Mouse (Mus musculus) lung, adult 2 months (tissue): ENCODE results near the gene Fitm2.

ENCODE experiments used
- CTCF ChIP-seq: fragments of 200-500 bp; IDR thresholded peaks from 2 replicates; pipeline ENCODE4 v1.5.1; 2011; ENCODE audit warnings: mild to moderate bottlenecking, low read length, control low read depth; ENCODE audit not compliant: insufficient read depth
- POLR2A ChIP-seq: fragments of 200-500 bp; IDR thresholded peaks from 2 replicates; pipeline ENCODE4 v1.6.1; 2011; ENCODE audit warnings: low read depth, mild to moderate bottlenecking, control low read depth, low read length, borderline replicate concordance; ENCODE audit errors: extremely low read depth

GRCm38 (mm10) chr2:163422895-163423660 lies 49.4 kb downstream of the Fitm2 start:
- no peak for TF ChIP-seq POLR2A
- TF ChIP-seq CTCF, result no peak
